Mouse (Mus musculus) cerebellum, adult 8-10 months (tissue): ENCODE data around the gene Camta1.

Source experiments
- DNase-seq: peaks from one replicate; pipeline ENCODE4 v3.0.0; 2022

Gene Camta1

DNA sequence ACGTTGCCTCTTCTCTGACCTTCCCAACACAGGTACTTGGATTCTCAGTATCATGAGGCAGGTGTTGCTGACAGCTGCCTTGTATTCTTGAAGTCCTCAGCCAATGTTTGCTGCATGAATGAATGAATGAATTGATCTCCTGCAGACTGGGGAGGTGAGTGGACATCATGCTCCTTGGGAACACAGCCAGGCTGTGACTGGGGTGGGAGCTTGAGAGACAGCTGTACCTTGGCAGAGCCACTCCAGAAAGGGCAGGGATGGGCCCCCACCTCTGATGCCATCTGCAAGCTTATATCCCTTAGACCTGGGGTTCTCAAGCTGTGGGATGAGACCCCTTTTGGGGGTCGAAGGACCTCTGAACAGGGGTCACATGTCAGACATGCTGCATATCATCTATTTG, 508.9 kb downstream of the Camta1 start:
- no peak for DNase-seq

DNA sequence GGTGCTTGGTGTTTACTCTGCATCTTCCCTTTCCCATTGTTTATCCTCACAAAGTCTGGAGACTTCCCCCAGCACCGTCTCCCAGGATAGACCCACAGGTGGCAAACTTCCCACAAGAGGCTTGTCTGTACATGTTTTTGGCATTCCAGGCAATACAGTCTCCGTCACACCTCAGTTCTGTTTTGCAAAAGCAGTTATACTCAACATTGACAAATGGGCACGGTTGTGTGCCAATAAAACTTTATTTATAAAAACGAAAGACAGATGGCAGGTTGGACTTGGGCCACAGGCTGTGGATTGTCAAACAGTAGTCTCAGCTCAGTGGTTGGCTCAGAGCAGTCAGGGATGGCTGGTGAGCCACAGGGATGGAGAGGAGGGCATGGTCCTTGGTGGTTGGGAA, 509.4 kb downstream of the Camta1 start:
- DNase-seq: no peak

DNA sequence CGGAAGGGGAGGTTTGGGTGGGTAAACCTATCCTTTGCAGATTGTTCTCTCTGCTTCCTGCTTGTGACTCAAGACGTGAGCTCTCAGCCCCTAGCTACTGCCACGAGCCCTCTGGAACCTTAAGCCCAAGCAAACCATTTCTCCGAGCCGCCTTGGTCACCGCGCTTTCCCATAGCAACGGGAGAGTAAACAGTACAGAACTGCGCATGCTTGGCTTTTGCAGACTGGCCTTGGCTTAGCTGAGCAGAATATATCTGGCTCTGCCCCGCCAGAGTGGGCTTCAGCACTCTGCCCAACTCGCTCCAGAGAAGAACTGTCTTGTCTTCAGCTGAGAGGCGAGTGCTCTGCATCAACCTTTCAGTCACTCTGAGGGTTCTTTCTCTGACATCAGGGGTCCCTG, 509.9 kb downstream of the Camta1 start:
- DNase-seq: no peak

DNA sequence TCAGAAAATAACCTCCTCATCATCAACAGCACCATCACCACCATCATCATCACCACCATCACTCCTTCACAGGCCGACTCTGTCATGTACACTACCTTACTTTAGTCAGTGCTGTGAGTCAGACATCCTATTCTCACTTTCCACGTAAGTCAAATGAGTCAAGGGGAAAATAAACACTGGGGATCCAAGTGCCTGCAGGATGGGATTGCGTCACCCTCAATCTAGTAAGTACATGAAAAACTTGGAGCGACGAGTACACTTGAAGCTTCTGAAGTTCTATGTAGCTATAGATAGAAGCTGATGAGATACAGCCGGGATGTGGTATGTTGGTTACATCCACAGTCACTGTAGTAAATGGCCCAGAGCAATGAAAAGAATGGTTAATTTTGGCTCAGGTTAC, 514.1 kb downstream of the Camta1 start:
- no peak for DNase-seq

DNA sequence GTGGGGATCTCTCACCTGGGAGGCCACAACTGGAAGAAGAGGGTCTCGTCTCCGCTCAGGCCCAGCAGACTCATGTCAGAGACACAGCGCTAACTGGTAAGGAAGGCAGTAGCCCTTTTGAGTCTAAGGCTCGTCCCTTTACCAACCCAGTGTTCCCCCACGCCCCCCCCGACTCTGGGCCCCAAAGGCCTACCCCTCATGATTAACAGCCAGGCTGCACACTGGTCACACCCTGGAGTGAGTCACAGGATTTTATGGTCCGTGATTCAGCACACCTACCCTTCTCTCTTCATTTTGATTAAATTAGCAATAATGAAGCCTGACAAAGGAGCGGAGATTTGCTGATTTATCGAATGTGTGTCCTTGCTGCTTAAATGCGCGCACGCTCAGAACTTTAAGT, 515.0 kb downstream of the Camta1 start:
- no peak for DNase-seq

DNA sequence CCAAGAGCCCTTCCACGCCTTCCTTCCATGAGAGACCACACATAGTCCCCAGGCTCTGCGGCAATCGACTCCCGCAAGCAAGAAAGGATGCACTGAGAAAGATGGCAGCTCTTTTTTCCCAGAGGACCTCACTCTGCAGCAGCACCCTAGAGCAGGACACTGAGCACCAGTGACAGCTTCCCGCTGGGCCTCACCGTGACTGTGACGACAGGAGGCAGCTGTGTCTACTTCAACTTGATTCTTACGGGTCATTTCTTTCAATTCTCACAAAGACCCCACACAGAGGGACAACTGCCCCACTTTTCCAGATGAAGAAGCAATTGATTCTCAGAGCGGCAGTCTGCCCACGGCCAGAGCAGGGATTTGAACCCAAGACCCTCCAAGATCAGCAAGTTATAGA, 516.9 kb downstream of the Camta1 start:
- DNase-seq: no peak

DNA sequence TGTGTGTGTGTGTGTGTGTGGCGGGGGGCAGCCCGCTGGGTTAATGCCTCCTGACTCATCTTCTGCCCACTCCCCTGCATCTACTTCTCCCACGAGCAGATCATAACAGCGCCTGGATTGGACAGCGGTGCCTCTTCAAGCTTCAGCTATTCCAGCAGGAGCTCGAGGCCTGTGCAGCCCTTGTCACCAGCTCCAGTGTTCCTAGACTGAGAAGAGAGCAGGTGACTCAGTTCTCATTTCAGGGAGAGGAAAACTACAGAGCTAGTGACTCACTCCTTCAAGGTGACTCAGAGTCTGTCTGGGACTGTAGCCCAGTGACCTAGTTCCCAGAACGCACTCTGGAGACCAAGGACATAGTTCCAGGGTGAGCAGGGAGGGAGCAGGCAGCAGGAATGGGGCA, 522.3 kb downstream of the Camta1 start:
- peak; percentile 52 for DNase-seq

DNA sequence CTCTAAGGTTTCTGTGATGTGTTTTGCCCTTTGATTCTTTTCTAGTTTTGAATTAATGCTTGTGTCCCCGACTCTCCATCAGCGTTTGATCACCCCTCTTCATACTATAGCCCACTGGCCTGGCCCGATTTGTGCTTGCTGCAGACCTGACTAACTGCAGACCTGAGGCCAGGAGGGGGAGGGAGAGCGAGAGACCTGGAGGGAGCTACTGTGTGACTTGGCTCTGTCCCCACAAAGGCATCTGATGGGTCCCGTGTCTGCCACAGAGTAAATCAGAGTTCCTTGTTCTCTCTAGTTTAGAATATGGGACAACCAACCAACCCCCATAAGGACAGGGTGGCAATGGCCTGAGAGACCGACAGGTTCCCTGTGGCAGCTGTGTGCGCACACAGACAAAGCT, 522.7 kb downstream of the Camta1 start:
- no peak for DNase-seq

DNA sequence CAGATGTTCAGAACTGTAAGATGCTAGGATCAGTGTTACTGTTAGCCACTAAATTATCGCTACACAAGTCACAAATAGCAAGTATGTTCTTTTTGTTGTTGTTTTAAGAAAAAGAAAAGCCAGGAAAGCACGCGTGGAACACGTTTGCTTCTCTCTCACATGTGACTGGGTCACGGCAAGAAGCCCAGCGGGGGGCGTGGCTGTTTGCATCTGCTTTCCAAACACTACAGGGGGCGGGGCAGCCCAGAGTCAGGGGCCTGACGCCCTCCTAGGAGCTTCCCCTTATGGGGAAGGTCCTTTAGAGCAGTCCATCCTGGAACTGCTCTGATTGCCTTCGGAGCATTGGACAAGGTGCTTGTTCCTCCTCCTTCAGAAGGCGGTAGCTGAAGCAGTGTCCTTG, 524.1 kb downstream of the Camta1 start:
- no peak for DNase-seq

DNA sequence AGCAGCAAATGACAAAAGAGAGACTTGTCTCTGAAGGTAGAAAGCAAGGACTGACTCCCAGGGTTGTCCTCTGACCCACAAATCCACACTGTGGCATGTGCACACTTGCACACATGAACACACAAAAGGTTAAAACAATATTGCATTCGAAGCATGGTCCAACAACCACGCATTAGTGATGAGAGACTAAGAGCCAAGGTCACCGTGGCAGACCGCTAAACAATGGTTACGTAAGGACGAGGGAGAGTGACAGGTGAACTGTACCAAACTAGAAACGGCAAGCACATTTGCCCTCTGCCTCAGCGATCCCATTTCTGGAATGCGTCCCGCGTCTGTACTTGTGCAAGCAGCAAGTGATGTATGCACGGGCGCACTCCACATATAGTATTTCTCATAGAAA, 525.3 kb downstream of the Camta1 start:
- no peak for DNase-seq

DNA sequence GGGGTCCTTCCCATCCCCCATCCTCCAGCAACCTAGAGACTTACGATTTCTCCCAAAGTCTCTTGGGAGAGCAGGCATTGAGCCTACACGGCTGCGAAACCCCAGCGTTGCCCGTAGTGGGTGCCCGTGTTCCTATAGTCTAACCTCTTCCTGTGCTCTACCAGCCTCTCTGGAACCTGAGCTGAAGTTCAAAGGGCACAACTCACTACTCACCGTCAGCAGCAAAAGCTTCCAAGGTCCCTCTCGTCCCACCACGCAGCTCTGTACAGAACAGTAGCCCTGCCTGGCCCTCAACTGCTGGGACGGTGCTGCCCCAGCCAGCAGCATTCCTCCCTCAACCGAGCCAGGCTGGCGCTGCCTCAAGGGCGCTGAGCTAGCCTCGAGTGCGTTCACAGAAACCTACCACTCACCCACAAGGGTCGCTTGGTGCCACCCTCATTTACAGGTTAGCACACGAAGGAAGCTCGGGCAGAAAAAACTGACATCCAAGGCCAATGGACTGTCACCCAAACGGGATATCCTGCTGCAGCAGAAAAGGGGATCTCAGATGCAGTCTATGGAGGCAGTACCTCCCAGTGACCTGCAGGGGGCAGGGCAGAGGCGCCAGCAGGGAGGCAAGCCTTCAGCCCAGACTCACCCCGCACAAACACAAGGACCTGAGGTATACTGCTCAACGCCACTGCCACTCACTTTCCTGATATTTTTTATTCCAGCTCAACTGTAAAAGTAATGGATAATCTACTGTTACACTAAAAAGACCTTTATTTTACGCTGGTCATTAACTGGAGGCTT, 526.5 kb downstream of the Camta1 start:
- DNase-seq: peak; percentile 55

DNA sequence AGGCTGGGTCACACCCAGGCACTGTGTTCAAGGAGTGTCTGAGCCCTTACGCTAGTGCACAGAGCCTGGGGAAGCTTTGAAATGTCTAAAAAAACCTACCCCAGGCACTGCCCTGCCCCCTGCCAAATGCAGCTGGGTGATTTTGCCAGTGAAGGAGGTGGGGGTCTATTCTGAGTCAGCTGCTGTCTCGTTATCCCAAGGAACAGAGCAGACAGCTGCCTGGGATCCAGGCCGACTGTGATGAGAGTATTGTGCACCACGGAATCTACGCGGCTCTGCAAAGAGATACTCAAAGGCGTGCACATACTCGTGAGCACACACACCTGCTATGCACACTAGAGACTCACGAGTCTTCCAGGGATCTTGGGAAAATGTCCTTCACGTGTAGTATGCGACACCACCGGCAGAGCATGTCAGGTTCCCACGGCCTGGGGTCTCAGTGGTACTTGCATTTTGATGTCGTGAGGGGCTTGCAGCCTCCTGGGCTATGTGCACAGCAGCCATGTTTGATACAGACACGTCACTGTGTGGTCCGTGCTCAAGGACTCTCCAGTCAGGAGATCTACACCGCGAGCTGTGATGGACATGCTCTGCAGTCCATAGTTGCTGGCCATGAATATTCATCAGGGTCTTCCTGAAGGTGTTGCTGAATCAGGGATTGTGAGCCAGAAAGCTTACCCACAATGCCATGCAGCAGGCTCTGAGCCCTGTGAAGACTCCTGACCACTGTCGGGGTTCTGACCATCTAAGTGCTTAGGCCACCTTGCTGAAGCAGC, 529.4 kb downstream of the Camta1 start:
- DNase-seq: no peak

DNA sequence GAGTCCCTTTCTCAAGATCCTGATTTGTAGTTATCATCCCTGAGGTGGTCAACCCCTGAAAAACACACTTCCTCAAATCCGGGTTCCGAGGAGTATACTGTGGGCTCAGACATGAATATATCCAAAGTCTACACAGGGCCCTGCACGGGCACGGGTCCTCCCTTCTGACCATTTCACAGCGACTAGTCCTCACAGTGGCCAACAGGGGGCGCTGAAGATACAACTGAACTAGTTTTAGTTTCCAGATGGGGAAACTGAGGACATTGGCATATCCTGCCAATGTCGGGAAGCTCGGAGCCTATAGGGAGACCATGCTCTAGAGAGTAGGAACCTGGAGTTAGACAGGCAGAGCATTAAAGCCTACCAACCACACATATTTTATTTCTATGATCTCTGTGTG, 530.7 kb downstream of the Camta1 start:
- no peak for DNase-seq

DNA sequence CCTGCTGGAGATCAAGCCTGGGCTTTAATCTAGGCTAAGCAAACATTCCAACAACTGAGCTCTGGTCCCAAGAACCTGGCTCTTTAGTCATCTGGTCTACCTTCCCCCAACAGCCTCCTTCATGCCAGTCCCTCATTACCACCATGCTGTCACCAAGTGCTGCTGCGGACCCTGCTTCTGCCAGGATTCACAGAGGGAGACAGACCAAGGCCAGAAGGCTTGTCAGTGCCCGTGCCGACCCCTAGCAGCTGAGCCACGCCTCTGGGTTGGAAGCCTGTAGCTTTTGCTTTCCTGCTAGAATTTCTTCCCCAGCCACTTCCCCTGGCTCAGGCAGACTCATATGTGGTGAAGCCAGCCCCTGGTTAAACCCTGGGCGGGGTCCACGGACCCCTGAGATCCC, 533.6 kb downstream of the Camta1 start:
- DNase-seq: no peak

DNA sequence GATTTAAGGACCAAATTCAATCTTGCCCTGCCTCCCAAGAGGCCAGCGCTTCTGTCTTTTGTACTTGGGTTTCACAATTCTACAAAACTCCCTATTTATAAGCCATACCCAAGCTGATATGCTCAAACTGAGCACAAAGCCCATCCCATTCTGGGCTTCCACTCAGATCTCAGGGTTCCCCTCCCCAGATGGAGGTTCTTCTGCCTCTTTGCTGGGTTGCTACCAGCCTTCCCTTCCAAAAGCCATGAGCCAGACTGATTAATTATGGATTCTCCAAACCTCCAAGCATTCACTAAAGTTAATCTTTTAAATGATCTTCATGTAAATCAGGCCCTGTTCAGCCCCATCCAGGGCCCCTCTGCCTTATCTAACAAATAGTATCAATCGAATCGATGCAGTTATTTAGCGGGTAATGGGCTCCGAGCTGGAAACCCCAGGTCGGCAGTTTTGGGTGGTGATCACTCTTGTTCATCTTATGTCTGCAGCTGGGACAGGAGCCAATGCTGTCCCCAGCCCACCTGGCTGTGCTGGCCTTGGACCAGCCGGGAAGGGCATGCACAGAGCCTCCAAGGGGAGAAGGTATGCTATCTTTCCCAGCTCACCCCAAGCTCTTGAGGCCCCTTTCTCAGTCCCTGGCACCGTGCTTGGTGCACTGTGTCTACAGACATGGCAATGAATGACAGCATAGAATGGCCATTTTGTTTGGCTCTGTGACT, 534.5 kb downstream of the Camta1 start:
- DNase-seq: no peak

DNA sequence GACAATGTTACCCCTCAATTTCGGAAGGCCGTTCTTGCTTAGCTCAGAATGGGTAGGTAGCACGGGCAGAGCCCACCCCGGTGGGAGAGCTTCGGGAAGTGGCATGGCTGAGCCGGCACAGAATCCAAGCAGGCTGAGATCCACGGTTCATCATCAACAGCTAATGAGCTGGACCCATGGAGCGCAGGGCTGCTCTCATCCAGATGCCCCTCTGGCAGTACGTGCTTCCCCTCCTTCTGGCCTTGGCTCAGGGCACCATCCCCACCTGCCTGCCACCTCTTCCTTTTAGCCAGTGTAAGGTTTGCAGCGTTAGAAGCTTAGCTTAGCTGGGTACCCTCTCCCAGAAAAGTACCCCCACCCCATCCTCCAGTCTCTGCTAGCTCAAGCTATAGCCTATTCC, 545.2 kb downstream of the Camta1 start:
- DNase-seq: no peak

DNA sequence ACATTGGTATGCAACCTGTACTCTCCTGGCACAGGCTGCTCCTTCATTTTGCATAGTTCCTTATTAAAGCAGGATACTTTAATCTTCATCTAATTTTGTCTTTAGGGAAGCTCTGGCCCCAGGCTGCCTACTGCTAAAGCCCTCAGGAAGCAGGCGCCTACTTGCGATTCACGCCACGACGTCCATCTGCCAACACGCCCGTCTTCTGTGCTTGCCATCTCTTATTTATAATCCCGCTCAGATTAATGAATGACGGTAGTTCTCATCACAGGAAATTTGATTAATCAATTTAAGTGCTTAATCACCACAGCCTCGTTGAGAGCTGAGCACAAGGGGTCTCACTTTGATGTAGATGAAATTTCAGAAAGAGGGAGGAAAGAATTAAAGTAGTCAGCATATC, 546.0 kb downstream of the Camta1 start:
- DNase-seq: no peak

DNA sequence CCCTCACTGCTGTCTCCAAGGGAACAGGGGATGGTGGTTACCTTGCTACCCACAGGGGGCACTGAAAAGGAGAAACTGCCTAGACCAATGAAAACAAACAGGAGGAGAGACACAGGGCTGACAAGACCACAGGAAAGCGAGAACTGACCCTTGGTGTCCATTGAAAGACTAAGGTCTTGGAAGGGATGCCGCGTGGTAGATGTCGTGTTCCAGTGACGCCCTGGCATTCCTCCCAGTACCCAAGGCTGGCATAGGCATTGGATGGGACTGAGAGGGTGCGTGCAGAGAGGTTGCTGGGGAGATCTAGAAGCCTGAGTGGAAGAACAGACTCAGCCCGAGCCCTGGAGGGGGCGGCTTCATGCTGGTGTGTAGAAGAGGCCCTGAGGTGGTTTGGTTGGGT, 550.9 kb downstream of the Camta1 start:
- no peak for DNase-seq

DNA sequence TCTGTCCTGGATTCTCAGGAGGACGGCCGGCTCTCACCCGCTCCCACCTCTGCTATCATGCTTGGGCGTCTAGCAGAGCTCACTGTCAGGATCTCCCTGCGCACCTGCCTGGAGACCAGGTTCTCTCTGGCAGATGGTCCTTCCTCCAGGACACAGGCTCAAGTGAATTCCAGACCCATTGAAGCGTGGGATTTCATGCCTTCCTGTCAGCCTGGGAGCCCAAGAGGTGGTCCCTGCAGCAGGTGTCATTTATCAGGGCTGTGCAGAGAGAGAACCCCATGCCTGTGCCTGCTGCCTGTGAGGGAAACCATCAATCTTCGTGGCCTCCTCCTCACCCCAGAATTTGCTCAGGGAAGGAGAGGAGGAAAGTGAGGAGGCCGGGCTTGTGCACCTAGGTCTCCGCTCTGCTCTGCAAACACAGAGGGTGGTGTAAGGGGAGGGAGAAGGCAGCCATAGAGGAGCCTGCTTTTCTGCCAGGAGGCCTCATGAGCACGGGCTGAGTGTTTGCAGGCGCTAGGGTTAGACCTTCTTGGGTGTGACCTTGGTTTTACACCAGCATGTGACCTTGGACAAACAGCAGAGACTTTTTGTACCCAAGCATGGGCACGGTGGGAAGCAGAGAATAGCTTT, 551.5 kb downstream of the Camta1 start:
- DNase-seq: peak; percentile 65

DNA sequence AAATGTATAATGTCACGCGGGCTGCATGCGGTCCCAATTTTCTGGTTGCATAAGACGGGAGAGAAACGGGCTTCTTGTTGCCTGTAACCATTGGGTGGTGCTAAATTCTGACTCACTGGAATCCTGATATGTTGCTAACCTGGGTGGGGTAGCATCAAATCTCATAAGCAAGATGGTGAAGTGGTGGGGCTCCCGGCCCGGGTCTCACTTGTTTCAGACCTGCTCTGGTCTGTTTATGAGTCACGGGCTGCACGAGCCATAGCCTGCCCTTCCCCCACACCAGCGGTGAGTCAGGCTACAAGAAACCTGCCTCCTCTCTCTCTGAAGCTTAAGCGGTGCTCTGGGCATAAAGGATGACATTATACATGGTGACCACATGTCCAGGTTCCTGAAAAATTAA, 554.8 kb downstream of the Camta1 start:
- DNase-seq: peak; percentile 40

DNA sequence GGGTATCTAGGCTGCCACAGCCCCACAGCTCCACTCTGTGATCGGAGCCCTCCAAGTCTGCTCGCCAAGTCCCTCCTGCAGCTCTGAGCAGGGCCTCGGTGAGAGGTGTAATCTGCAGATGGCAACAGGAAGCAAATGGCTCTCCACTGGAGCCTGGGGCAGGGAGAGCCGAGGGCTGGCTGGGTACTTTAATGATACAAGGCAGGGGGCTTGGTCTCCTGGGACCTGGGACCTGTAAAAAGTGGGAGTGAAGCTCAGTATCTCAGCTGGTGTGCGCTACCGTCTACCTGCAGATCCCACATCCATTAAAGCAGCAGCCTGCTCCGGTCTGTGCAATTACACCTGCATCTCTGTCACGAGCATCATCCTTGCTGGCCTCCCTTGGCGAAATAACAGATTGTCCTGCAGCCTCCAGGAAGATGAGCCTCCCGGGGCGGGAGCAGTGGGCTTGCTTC, 555.3 kb downstream of the Camta1 start:
- DNase-seq: peak; percentile 58

DNA sequence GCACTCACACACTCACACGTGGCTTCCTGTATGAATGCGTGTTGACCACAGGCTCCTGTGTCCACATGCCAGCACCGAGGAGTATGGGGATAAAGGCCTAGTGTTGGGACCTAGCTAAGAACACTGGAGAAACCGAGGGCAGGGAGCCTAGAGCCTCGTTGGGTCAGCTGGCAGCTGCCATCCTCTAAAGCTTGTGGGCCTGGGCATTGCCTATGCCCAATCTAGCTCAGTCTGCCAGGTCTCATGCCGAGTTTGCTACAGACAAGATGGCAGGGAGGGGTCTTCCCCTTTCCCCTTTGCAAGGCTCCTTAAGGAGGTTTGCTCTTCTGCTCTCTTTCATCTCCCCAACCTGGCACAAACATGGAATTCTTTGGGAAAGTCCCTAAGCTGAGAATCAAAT, 555.9 kb downstream of the Camta1 start:
- no peak for DNase-seq

DNA sequence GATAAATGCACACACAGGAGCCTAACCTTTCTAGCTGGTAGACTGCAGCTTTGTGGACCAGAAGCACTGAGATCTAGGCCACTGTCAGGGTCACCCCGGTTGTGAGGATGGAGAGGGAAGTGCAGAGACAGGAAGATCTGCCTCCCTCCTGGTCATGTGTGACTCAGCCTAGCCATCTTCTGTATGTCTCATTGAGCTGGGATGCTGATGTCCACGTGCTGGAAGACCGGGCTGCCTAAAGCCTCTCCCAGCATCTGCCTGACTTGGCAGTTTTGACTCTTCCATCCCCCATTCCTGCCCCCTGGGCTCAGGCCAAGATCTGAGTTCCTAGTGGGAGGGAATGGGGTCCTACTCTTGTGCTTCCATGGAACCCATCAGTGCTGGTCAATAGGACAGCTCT, 557.7 kb downstream of the Camta1 start:
- no peak for DNase-seq
